Mouse (Mus musculus) megakaryocyte, embryonic 14.5 days (primary cell): ENCODE measurements at regions not wholly inside any gene's neighbourhood (a gene's known extent, or its start where the extent isn't known, plus 50 kb on each side); places are given as distances from the start of the nearest gene placed in this dataset.

ENCODE experiments used
- FLI1 ChIP-seq: IDR thresholded peaks from 2 replicates; pipeline ENCODE4 v1.6.1; 2012; ENCODE audit warnings: low read length, inconsistent platforms, mixed read lengths
- GATA1 ChIP-seq: IDR thresholded peaks from 3 replicates; pipeline ENCODE4 v1.6.1; 2012; ENCODE audit warnings: mixed read lengths, low read length, inconsistent platforms, borderline replicate concordance

DNA sequence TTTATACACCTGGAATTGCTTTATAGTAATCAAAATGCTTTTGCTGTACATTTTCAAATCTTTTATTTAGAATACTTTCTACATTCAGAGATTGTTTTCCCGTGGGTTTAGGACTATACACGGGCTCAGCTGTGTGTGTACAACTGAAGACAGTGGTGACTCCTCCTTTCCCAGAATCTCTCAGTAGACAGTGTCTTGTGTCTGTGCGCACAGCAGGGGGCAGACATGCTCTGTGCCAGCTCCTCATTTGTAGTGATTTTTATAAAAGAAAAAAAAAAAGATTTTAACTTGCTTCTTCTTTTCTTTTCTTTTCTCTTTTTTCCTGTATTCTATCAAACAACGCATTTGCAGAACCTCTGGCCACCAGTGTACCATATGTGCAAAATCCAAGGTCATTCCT lies 817.3 kb downstream of the Basp1 start:
- TF ChIP-seq GATA1 (no peak), FLI1 (no peak)
